Mouse (Mus musculus): ENCODE data around the gene Afap1l2.

Afap1l2 gene

GRCm38 (mm10) chr19:57006841-57007240 is 1.2 kb downstream of the Afap1l2 start:
- peak; percentile 57 to 64 for DNase-seq

GRCm38 (mm10) chr19:57005062-57005461 is 3.0 kb downstream of the Afap1l2 start:
- DNase-seq = peak; percentile 91 to 94

- DNase-seq = peak; percentile 73 to 77
Observed at GRCm38 (mm10) chr19:57003460-57003810, 4.6 kb downstream of the Afap1l2 start.

GRCm38 (mm10) chr19:57002741-57003459 is 5.1 kb downstream of the Afap1l2 start:
- DNase-seq = no peak

GRCm38 (mm10) chr19:57001926-57002325 is 6.1 kb downstream of the Afap1l2 start:
- DNase-seq = no peak

GRCm38 (mm10) chr19:57000592-57000991 is 7.4 kb downstream of the Afap1l2 start:
- DNase-seq = no peak

GRCm38 (mm10) chr19:56999781-57000180 is 8.2 kb downstream of the Afap1l2 start:
- DNase-seq = peak; percentile 38 to 44

GRCm38 (mm10) chr19:56998910-56999309 is 9.1 kb downstream of the Afap1l2 start:
- no peak for DNase-seq

GRCm38 (mm10) chr19:56998331-56998730 is 9.7 kb downstream of the Afap1l2 start:
- no peak for DNase-seq

GRCm38 (mm10) chr19:56997164-56997599 is 10.8 kb downstream of the Afap1l2 start:
- DNase-seq = peak in 1 of 2 experiments; percentile 30

- DNase-seq = no peak
Observed at GRCm38 (mm10) chr19:56995441-56995840, 12.6 kb downstream of the Afap1l2 start.

- peak in 1 of 2 experiments; percentile 47 for DNase-seq
Observed at GRCm38 (mm10) chr19:56994653-56995052, 13.4 kb downstream of the Afap1l2 start.

- DNase-seq = peak in 1 of 2 experiments; percentile 63
Observed at GRCm38 (mm10) chr19:56993763-56994162, 14.3 kb downstream of the Afap1l2 start.

- DNase-seq = no peak
Observed at GRCm38 (mm10) chr19:56992978-56993545, 15.0 kb downstream of the Afap1l2 start.

- DNase-seq = peak in 1 of 2 experiments; percentile 23
Observed at GRCm38 (mm10) chr19:56990367-56991111, 17.5 kb downstream of the Afap1l2 start.

- no peak for DNase-seq
Observed at GRCm38 (mm10) chr19:56989171-56989570, 18.9 kb downstream of the Afap1l2 start.

GRCm38 (mm10) chr19:56984229-56984628 is 23.8 kb downstream of the Afap1l2 start:
- DNase-seq = no peak

GRCm38 (mm10) chr19:56983757-56984156 is 24.3 kb downstream of the Afap1l2 start:
- no peak for DNase-seq

GRCm38 (mm10) chr19:56981760-56982159 is 26.3 kb downstream of the Afap1l2 start:
- peak in 1 of 2 experiments; percentile 31 for DNase-seq

- peak; percentile 63 to 68 for DNase-seq
Observed at GRCm38 (mm10) chr19:56980803-56981202, 27.2 kb downstream of the Afap1l2 start.

- peak; percentile 79 to 85 for DNase-seq
Observed at GRCm38 (mm10) chr19:56976962-56977948, 30.8 kb downstream of the Afap1l2 start.

GRCm38 (mm10) chr19:56976515-56976914 is 31.5 kb downstream of the Afap1l2 start:
- no peak for DNase-seq
